In genomic region chr9:14965368-14965767, GRCm38 (mm10) we compare ENCODE assay signal across 15 mouse cellular contexts.
A peak's percentile ranks its signal among the peaks of the same experiment; 100 is the strongest.
DNase-seq lines count a peak whose midpoint lies in the region; ATAC-seq lines count a peak whose summit lies in the region.
"Had no signal": no experiment of that assay in that cellular context is flagged by ENCODE, and none has a peak within 500 bp of the region (broad histone marks: within the 10 kb centered on the region; RNA-seq: fewer than 3 reads in every experiment).

No protein-coding gene starts in this region.

- peak; percentile 79 for ATAC-seq in frontal cortex, adult (ENCODE audit: low TSS enrichment)
- ATAC-seq: forebrain, embryonic 14.5 days; forebrain, embryonic 16.5 days had no signal

- DNase-seq in frontal cortex, postnatal 36 days (ENCODE audit: low spot score in 2 of 2) = no peak
- DNase-seq in brain, adult 2 months (ENCODE audit: low read depth, low spot score) = peak; percentile 61
- DNase-seq in telencephalon, adult 2 months (ENCODE audit: low read depth, low spot score) = peak; percentile 33
- no peak for DNase-seq in embryo, embryonic 9.5 days (ENCODE audit: extremely low spot score)
- DNase-seq: adrenal gland, adult 2 months; adrenal gland, postnatal 10 days; adrenal gland, postnatal 25 days; cerebellum, adult 11-12 months; cerebellum, adult 2 months; cerebellum, adult 9-10 months; cerebellum, postnatal 10 days; cerebellum, postnatal 25 days had no signal

Comparison
In these comparisons a context has a peak if more than half of its experiments do, and no peak if none do; other contexts are left out.
1. DNase-seq: peak in brain, adult 2 months (single experiment) and telencephalon, adult 2 months (single experiment); none in frontal cortex, postnatal 36 days (0 of 2) and embryo, embryonic 9.5 days (single experiment).